Mouse (Mus musculus): Measurements from ENCODE around the gene Mapk8ip2. TPM values are rescaled to one million over a fixed set of nuclear protein-coding genes. Genes with fewer than 3 reads are reported as not detected.

The Mapk8ip2 gene
- polyA plus RNA-seq, 1 experiment from 2014 or later: 0.16 TPM

- H3K4me3 ChIP-seq: peak overlapping the region; percentile 53
- ATAC-seq (replicated peaks; ENCODE audit: insufficient number of reproducible peaks, insufficient read depth, low FRiP score, low read depth): peak; percentile 61
- no peak overlapping the region for H3K9ac ChIP-seq
- no peaks in the 10 kb centered on the region for H3K9me3 ChIP-seq (replicated peaks)
- 4% methylated on average over 24 of the region's 24 CpGs for WGBS
- peaks cover 73% of the 10 kb centered on the region for H3K27me3 ChIP-seq
- peaks cover 10% of the 10 kb centered on the region for H3K4me1 ChIP-seq (replicated peaks)
- H3K36me3 ChIP-seq: no peaks in the 10 kb centered on the region
- H3K4me2 ChIP-seq: peak overlapping the region; percentile 77
- H3K27ac ChIP-seq: no peak overlapping the region
These were observed 528 bp upstream of the Mapk8ip2 start for GRCm38 (mm10) chr15:89452906-89453864.

DNA sequence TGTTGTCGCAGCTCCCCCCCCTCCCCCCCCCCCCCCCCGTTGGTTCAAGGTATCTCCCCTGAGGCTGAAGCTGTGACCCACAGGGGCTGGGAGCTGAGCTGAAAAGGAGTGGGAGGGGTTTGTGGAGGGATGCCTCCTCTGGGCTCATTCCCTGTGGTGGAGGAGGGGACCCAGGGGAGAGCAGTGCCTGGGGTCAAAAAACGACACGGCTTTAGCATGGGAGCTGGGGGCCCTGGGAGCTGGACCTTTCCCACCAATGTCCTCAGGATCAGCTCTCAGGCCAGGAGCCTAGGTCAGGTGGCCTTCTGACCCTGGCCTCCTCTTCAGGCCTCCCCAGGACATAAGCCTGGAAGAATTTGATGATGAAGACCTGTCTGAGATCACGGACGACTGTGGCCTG lies 1.1 kb downstream of the Mapk8ip2 start:
- no peaks in the 10 kb centered on the region for H3K36me3 ChIP-seq
- H3K27ac ChIP-seq: no peak overlapping the region
- H3K4me3 ChIP-seq: no peak overlapping the region
- H3K4me1 ChIP-seq (replicated peaks): peaks cover 10% of the 10 kb centered on the region
- WGBS: 26% methylated on average over 5 of the region's 6 CpGs
- no peak overlapping the region for H3K9ac ChIP-seq
- H3K4me2 ChIP-seq: no peak overlapping the region
- H3K9me3 ChIP-seq (replicated peaks): no peaks in the 10 kb centered on the region
- H3K27me3 ChIP-seq: peaks cover 74% of the 10 kb centered on the region
- ATAC-seq (replicated peaks; ENCODE audit: insufficient number of reproducible peaks, insufficient read depth, low FRiP score, low read depth): 0 out of 2 replicates have a peak, but pooled peaks have one; percentile 29

GRCm38 (mm10) chr15:89455642-89456041 lies 1.9 kb downstream of the Mapk8ip2 start:
- Histone ChIP-seq H3K9me3 (replicated peaks) (no peaks in the 10 kb centered on the region), H3K36me3 (no peaks in the 10 kb centered on the region)

DNA sequence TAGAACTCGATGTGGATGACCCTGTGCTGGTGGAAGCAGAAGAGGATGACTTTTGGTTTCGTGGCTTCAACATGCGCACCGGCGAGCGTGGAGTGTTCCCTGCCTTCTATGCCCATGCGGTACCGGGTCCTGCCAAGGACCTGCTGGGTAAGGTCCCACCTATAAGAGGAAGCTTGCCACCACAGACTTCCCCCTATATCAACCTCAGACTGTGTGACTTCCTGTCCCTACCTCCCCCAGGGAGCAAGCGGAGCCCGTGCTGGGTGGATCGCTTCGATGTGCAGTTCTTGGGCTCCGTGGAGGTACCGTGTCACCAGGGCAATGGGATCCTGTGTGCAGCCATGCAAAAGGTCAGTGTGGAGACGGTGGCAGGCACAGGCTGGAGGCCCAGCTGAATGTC lies 5.2 kb downstream of the Mapk8ip2 start:
- Histone ChIP-seq H3K27me3 (peaks cover 64% of the 10 kb centered on the region), H3K4me2 (no peak overlapping the region), H3K4me1 (replicated peaks) (peaks cover 4% of the 10 kb centered on the region), H3K9me3 (replicated peaks) (no peaks in the 10 kb centered on the region), H3K9ac (no peak overlapping the region), H3K36me3 (no peaks in the 10 kb centered on the region), H3K27ac (no peak overlapping the region), H3K4me3 (no peak overlapping the region)
- no peak for ATAC-seq (replicated peaks; ENCODE audit: insufficient number of reproducible peaks, insufficient read depth, low FRiP score, low read depth)
- 83% methylated on average over 15 of the region's 15 CpGs for WGBS

More at GRCm38 (mm10) chr15:89455642-89456041, 1.9 kb downstream of the Mapk8ip2 start:
- Histone ChIP-seq H3K27ac (no peak overlapping the region), H3K4me1 (replicated peaks) (peaks cover 10% of the 10 kb centered on the region), H3K4me3 (no peak overlapping the region), H3K9ac (no peak overlapping the region), H3K4me2 (no peak overlapping the region), H3K27me3 (peaks cover 79% of the 10 kb centered on the region)
- 60% methylated on average over 6 of the region's 6 CpGs for WGBS
- no peak for ATAC-seq (replicated peaks; ENCODE audit: insufficient number of reproducible peaks, insufficient read depth, low FRiP score, low read depth)

DNA sequence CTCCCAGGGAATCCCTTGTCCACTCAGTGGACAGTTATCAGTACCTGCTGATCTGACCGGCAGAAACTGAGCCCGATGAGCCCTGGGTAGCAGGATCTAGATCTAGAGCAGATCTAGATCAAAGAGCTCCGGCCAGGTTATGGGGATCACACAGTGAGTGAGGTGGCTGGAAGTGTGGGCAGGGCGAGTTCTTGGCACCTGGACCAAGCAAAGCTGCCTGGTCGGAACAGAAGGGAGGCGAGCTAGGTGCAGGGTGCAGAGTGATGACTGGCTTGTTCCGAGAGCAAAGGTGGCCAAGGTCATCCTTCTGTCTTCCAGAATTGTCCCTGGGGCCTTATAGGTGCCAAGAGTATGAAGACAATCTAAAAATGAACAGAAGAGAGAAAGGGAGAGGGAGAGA lies 6.1 kb downstream of the Mapk8ip2 start:
- Histone ChIP-seq H3K9me3 (replicated peaks) (no peaks in the 10 kb centered on the region), H3K4me1 (replicated peaks) (no peaks in the 10 kb centered on the region), H3K27ac (no peak overlapping the region), H3K27me3 (peaks cover 56% of the 10 kb centered on the region), H3K4me2 (no peak overlapping the region), H3K4me3 (no peak overlapping the region), H3K36me3 (no peaks in the 10 kb centered on the region), H3K9ac (no peak overlapping the region)
- WGBS: 72% methylated on average over 7 of the region's 7 CpGs
- ATAC-seq (replicated peaks; ENCODE audit: insufficient number of reproducible peaks, insufficient read depth, low FRiP score, low read depth): no peak

GRCm38 (mm10) chr15:89460298-89460697 lies 6.6 kb downstream of the Mapk8ip2 start:
- Histone ChIP-seq H3K4me3 (no peak overlapping the region), H3K36me3 (no peaks in the 10 kb centered on the region), H3K9me3 (replicated peaks) (no peaks in the 10 kb centered on the region), H3K4me1 (replicated peaks) (no peaks in the 10 kb centered on the region), H3K9ac (no peak overlapping the region), H3K27me3 (peaks cover 51% of the 10 kb centered on the region), H3K27ac (no peak overlapping the region), H3K4me2 (no peak overlapping the region)
- ATAC-seq (replicated peaks; ENCODE audit: insufficient number of reproducible peaks, insufficient read depth, low FRiP score, low read depth): no peak
- WGBS: 55% methylated on average over 10 of the region's 10 CpGs

GRCm38 (mm10) chr15:89461321-89461720 lies 7.6 kb downstream of the Mapk8ip2 start:
- no peaks in the 10 kb centered on the region for H3K9me3 ChIP-seq (replicated peaks)
- H3K4me3 ChIP-seq: no peak overlapping the region
- H3K27me3 ChIP-seq: peaks cover 41% of the 10 kb centered on the region
- no peak overlapping the region for H3K4me2 ChIP-seq
- no peaks in the 10 kb centered on the region for H3K4me1 ChIP-seq (replicated peaks)
- no peak overlapping the region for H3K9ac ChIP-seq
- WGBS: 70% methylated on average over 15 of the region's 15 CpGs
- H3K27ac ChIP-seq: no peak overlapping the region
- H3K36me3 ChIP-seq: no peaks in the 10 kb centered on the region
- ATAC-seq (replicated peaks; ENCODE audit: insufficient number of reproducible peaks, insufficient read depth, low FRiP score, low read depth): no peak

DNA sequence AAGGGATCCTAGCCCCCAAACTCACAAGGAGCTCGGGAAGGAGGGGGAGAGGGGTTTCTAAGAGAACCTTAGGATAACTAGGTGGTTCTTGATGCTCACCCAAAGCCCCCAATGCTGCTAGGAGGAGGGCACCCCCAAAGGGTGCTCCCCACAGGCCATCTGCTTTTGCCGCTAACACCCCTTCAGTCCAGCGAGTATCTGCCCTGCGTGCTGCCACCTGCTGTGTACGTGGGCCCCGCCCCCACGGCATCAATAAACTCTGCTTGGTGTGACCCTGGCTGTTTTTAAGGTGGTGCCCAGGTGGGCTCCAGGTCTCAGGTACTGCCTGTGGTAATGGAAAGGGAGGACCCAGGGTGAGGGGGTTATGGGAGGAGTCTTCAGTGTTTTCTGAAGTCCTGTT lies 8.5 kb downstream of the Mapk8ip2 start:
- no peak overlapping the region for H3K27ac ChIP-seq
- no peak overlapping the region for H3K9ac ChIP-seq
- WGBS: 72% methylated on average over 7 of the region's 7 CpGs
- H3K9me3 ChIP-seq (replicated peaks): no peaks in the 10 kb centered on the region
- peaks cover 32% of the 10 kb centered on the region for H3K27me3 ChIP-seq
- no peak overlapping the region for H3K4me3 ChIP-seq
- H3K4me1 ChIP-seq (replicated peaks): no peaks in the 10 kb centered on the region
- no peak for ATAC-seq (replicated peaks; ENCODE audit: insufficient number of reproducible peaks, insufficient read depth, low FRiP score, low read depth)
- H3K36me3 ChIP-seq: no peaks in the 10 kb centered on the region
- no peak overlapping the region for H3K4me2 ChIP-seq

DNA sequence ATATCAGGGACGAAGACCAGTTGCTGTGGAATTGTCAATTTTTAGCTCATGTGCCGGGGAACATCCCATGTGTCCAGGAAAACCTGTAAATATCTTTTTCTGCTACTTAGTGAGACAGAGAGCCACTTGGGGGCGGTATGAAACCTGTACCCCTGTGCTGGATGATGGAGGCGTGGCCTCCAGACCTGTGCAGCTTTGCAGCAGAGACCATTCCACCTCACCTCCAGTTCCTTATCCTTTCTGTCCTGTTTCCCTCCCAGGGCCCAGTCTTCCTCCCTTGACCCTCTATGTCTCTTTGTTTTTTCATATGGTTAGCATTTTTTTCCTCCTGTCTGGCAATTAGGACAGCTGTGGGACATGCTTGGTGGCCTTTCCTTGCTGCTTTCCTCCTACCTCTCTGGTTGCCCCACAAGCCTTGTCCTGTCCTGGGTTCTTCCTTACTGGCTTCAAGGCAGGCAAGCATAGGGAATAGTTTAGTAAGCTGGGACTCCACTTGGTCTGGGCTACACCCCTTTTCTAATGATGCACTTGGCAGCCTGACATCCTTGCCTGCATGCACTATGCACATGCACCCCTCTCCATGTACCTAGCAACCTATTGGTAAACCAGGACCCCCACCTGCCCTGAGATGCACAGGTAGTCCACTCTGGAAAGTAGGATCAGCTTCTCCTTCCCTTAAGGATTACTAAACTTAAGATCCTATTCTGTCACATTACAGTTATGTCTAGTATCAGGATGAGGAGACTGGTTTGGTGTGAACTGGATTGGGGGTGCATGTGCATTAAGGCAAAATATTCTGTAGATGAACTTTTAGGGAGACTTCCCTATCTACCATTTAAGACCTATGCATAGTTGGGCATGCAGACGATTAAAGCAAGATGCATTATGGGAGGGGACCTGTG lies 9.9 kb downstream of the Mapk8ip2 start:
- peaks cover 27% of the 10 kb centered on the region for H3K27me3 ChIP-seq
- no peak overlapping the region for H3K27ac ChIP-seq
- no peak overlapping the region for H3K4me3 ChIP-seq
- H3K9me3 ChIP-seq (replicated peaks): no peaks in the 10 kb centered on the region
- ATAC-seq (replicated peaks; ENCODE audit: insufficient number of reproducible peaks, insufficient read depth, low FRiP score, low read depth): no peak
- 48% methylated on average over 5 of the region's 5 CpGs for WGBS
- H3K9ac ChIP-seq: no peak overlapping the region
- no peak overlapping the region for H3K4me2 ChIP-seq
- H3K36me3 ChIP-seq: no peaks in the 10 kb centered on the region
- H3K4me1 ChIP-seq (replicated peaks): no peaks in the 10 kb centered on the region

DNA sequence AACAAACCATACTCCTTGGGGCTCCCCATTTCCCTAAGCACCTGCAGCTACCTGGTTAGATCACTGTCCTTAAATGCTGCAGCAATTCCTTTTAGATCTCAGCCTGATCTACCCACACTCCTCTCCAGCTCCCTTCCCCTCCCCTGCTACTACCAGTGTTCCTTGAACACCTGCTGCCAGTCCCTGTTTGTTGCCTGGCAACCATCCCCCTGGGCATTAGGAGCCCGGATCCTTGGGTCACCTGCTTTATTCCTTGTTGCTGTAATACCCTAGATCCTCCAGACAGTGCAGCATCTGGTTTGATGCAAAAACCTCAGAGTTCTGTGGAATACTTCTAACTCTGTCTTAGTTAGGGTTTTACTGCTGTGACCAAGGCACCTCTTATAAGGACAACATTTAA lies 11.3 kb downstream of the Mapk8ip2 start:
- Histone ChIP-seq H3K36me3 (no peaks in the 10 kb centered on the region), H3K9me3 (replicated peaks) (no peaks in the 10 kb centered on the region), H3K4me3 (no peak overlapping the region), H3K4me2 (no peak overlapping the region), H3K9ac (no peak overlapping the region), H3K4me1 (replicated peaks) (no peaks in the 10 kb centered on the region), H3K27ac (no peak overlapping the region), H3K27me3 (peaks cover 21% of the 10 kb centered on the region)
- ATAC-seq (replicated peaks; ENCODE audit: insufficient number of reproducible peaks, insufficient read depth, low FRiP score, low read depth): no peak
- 18% methylated on average over 1 of the region's 1 CpGs for WGBS

GRCm38 (mm10) chr15:89468577-89468976 lies 14.9 kb downstream of the Mapk8ip2 start:
- H3K4me2 ChIP-seq: no peak overlapping the region
- no peaks in the 10 kb centered on the region for H3K4me1 ChIP-seq (replicated peaks)
- no peak overlapping the region for H3K9ac ChIP-seq
- ATAC-seq (replicated peaks; ENCODE audit: insufficient number of reproducible peaks, insufficient read depth, low FRiP score, low read depth): no peak
- H3K9me3 ChIP-seq (replicated peaks): no peaks in the 10 kb centered on the region
- H3K36me3 ChIP-seq: no peaks in the 10 kb centered on the region
- H3K27ac ChIP-seq: no peak overlapping the region
- 25% methylated on average over 2 of the region's 2 CpGs for WGBS
- H3K27me3 ChIP-seq: 0 out of 2 replicates have a peak, but pooled peaks cover 4% of the 10 kb centered on the region
- H3K4me3 ChIP-seq: no peak overlapping the region

All from heart, embryonic 15.5 days (tissue).